Mouse (Mus musculus): Measurements from ENCODE around the gene Tfdp1. TPM values are rescaled to one million over a fixed set of nuclear protein-coding genes. Genes with fewer than 3 reads are reported as not detected.

Gene Tfdp1
- polyA plus RNA-seq, 1 experiment from 2014 or later = 169 TPM

DNA sequence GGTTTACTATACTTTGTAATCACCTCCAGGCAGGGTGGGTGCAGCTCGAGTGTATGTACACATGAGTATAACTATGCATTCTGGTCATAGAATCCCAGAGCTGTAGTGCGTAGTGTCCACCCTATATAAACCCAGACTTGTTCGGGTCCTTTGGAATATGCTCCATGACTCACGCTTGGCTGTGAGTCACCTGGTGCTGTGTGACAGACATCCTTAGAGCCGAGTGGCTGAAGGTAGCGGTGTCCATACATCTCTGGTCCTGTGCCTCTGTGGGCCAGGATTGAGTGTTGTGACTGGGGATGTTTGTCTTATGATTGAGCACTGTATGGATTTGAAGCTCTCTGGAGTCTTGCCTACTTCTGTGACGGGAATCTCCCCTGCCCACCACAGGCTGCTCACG lies 14.1 kb downstream of the Tfdp1 start:
- ATAC-seq = no peak
- CTCF ChIA-PET = interaction anchor here (1.1 kb wide), 1 partner anchor 26 kb away, joined by 3 read pairs; no protein-coding TSS in a partner anchor

DNA sequence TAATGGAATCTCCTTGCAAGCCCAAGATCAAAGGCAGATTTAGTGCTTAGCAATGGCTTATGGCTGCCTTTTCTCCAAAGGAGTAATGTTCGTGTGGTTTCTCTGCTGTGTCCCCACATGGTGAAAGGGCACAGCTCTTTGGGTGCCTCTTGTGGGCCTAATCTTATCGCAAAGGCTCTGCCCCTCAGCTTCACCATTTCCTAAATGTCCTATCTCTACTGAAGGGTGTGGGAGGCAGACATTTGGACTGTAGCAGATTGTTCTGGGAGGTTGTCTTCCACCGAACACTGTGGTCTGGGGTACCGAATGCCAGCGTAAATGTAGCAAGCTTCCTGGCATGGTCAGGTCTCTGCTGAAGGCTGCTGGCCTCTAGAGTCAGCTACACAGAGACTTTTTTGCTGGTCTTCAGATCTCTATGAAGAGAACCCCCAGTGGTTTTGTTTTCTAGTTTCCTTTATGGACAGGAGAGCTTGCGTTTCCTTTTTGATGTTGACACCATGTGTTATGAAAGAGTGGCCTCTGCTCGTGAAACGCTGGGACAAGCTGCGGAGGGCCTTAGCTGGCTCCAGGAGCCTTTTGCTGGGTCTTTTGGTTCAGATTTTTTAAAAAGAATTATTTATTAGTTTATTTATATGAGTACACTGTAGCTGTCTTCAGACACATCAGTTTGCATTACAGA lies 14.7 kb downstream of the Tfdp1 start:
- CTCF ChIA-PET = interaction anchor here (1.4 kb wide), 1 partner anchor 26 kb away, joined by 3 read pairs; no protein-coding TSS in a partner anchor
- no peaks in the 10 kb centered on the region for H3K27me3 ChIP-seq
- no peak for ATAC-seq
- DNase-seq (ENCODE audit: low read depth, low spot score) = no peak
- no peak for TF ChIP-seq CTCF (IDR thresholded peaks at IDR 0.05)
- POLR2A ChIA-PET = interaction anchor here (1.3 kb wide), 1 partner anchor 11 kb away, joined by 4 read pairs; no protein-coding TSS in a partner anchor
- in situ Hi-C loops (cut with MboI; ENCODE audit: low pct_unique_long_range_greater_than_20kb) = no loop called here

More for the DNA sequence above, 14.1 kb downstream of the Tfdp1 start:
- no peaks in the 10 kb centered on the region for H3K27me3 ChIP-seq
- DNase-seq (ENCODE audit: low read depth, low spot score) = no peak
- POLR2A ChIA-PET = no interaction called here
- TF ChIP-seq CTCF (IDR thresholded peaks at IDR 0.05) = no peak
- in situ Hi-C loops (cut with MboI; ENCODE audit: low pct_unique_long_range_greater_than_20kb) = no loop called here

DNA sequence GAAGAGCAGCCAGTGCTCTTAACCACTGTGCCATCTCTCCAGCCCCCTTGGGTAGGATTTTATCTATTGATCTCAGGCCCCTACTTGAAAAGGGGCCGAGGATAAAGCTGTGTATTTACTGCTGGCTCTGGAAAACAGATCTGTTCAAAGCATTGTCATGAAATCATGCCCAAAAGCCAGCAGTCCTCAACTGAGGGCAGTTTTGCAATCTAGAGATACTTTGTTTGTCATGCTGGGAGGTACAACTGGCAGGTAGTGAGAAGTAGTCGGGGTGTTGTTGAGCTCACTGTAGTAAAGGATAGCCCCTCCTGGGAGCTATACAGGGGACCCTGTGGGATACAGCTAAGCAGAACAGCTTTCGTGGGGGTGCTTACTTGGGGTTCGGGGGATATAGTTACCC lies 15.3 kb downstream of the Tfdp1 start:
- ChIA-PET CTCF (interaction anchor here (1.4 kb wide), 1 partner anchor 27 kb away, joined by 3 read pairs; no protein-coding TSS in a partner anchor), POLR2A (interaction anchor here (1.3 kb wide), 1 partner anchor 12 kb away, joined by 4 read pairs; no protein-coding TSS in a partner anchor)
- no peak for TF ChIP-seq CTCF (IDR thresholded peaks at IDR 0.05)
- H3K27me3 ChIP-seq = no peaks in the 10 kb centered on the region
- in situ Hi-C loops (cut with MboI; ENCODE audit: low pct_unique_long_range_greater_than_20kb) = no loop called here
- no peak for ATAC-seq
- no peak for DNase-seq (ENCODE audit: low read depth, low spot score)

DNA sequence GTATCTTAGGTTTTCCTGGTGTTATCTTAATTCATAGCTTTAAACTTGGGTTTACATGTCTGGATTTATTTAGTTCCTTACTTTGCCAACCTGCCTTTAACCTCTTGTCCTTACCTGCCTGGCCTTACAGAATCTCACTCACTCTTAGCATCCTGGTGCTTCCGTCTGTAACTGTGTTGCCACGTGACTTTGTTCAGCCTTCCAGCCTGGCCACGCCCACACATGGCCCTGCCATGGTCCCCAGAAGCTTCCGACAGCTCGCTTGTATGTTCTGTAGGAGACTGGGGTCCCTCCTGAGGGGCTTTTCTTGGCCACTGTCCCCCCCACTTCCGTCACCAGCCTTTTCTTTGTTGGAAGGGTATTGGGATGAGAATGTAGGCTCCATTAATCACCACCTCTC lies 17.7 kb downstream of the Tfdp1 start:
- no peak for ATAC-seq
- no peaks in the 10 kb centered on the region for H3K27me3 ChIP-seq
- ChIA-PET CTCF (no interaction called here), POLR2A (no interaction called here)
- DNase-seq (ENCODE audit: low read depth, low spot score) = no peak
- no peak for TF ChIP-seq CTCF (IDR thresholded peaks at IDR 0.05)
- in situ Hi-C loops (cut with MboI; ENCODE audit: low pct_unique_long_range_greater_than_20kb) = no loop called here

DNA sequence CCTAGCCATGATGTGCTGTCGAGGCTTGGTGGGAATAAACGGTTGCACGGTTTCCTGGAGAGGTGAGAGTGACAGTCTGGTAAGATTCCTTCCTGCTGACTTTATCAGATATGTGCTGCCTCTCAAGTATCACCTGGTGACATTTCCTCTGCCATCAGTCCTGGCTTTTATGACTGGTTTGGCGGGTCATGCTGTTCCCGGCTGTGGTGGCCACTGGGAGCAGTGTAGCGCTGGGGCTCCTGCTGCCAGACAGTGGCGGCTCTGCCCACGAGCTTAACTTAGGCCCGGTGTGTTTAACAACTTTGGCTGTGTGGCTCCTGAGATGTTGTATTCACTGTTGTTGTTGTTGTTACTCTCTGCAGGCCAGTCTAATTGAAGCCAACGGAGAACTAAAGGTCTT lies 18.1 kb downstream of the Tfdp1 start:
- TF ChIP-seq CTCF (IDR thresholded peaks at IDR 0.05) = no peak
- DNase-seq (ENCODE audit: low read depth, low spot score) (no peak), ATAC-seq (no peak)
- ChIA-PET CTCF (no interaction called here), POLR2A (interaction anchor here (0.5 kb wide), 1 partner anchor 681 kb away, joined by 6 read pairs; no protein-coding TSS in a partner anchor)
- no peaks in the 10 kb centered on the region for H3K27me3 ChIP-seq
- in situ Hi-C loops (cut with MboI; ENCODE audit: low pct_unique_long_range_greater_than_20kb) = no loop called here

DNA sequence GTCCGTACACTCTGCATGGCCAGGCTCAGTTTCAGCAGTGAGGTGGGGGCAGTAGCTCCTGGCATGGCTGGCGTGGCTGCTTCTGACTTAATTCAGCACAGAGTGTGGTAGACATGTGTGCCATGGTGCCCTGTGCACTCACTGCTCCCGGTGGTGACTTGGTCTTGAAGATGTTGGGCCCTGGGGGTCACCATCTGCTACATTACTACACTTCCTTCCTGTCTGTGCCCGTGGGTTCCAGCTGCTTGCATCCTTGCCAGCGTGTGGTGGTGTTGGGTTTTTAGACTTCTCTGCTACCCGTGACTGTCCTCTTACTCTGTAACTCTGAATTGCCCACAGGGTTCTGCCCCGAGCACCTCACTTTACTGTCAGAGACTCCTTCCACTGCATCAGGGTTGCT lies 21.7 kb downstream of the Tfdp1 start:
- ChIA-PET POLR2A (no interaction called here), CTCF (no interaction called here)
- no peak for DNase-seq (ENCODE audit: low read depth, low spot score)
- TF ChIP-seq CTCF (IDR thresholded peaks at IDR 0.05) = no peak
- in situ Hi-C loops (cut with MboI; ENCODE audit: low pct_unique_long_range_greater_than_20kb) = no loop called here
- ATAC-seq = no peak
- no peaks in the 10 kb centered on the region for H3K27me3 ChIP-seq

DNA sequence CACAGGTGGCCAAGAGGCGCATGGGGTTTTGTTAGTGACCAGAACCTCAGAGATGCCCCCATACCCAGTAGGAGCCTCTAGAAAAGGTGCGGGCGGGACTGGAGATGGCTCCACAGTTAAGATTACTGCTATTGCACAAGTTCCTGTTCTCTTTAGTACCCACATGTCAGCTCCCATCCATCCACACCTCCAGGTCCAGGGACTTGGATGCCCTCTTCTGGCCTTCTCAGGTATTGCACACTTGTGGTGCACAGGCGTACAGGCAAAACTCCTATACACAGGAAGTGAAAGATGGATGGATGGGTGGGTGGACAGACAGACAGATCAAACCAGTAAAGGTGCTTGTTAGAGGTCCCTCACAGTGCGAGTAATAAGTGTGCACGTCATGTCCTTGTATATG lies 23.3 kb downstream of the Tfdp1 start:
- ChIA-PET POLR2A (no interaction called here), CTCF (no interaction called here)
- no peaks in the 10 kb centered on the region for H3K27me3 ChIP-seq
- ATAC-seq = no peak
- DNase-seq (ENCODE audit: low read depth, low spot score) = no peak
- in situ Hi-C loops (cut with MboI; ENCODE audit: low pct_unique_long_range_greater_than_20kb) = no loop called here
- TF ChIP-seq CTCF (IDR thresholded peaks at IDR 0.05) = no peak

DNA sequence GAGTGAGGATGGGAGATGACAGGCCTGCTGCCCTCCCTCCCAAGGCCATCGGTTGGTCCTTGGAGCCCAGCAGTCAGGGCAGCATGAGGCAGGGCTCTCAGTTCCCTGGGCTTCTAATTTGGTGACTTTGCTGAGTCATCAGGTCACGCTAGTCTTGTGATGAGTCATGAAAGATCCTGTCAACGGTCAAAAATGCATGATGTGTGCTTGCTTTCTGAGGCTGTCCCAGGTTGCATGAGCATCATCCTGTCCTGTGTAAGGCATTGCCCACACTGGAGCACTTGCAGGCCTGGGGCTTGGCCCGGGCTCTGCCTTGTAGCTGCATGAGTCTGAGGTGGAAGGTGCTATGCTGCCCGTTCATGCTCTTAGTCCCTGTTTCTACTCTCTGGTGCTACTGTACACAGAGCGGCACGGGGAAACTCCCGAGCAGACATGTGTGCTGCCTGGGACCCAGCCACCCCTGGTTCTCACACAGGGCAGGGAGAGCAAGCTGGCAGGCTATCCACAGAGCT lies 34.7 kb downstream of the Tfdp1 start:
- no peak for TF ChIP-seq CTCF (IDR thresholded peaks at IDR 0.05)
- peak; percentile 85 for ATAC-seq
- peak; percentile 38 for DNase-seq (ENCODE audit: low read depth, low spot score)
- POLR2A ChIA-PET = interaction anchor here (0.7 kb wide), 1 partner anchor 393 kb away, joined by 3 read pairs; no protein-coding TSS in a partner anchor
- in situ Hi-C loops (cut with MboI; ENCODE audit: low pct_unique_long_range_greater_than_20kb) = no loop called here
- H3K27me3 ChIP-seq = no peaks in the 10 kb centered on the region
- CTCF ChIA-PET = no interaction called here

DNA sequence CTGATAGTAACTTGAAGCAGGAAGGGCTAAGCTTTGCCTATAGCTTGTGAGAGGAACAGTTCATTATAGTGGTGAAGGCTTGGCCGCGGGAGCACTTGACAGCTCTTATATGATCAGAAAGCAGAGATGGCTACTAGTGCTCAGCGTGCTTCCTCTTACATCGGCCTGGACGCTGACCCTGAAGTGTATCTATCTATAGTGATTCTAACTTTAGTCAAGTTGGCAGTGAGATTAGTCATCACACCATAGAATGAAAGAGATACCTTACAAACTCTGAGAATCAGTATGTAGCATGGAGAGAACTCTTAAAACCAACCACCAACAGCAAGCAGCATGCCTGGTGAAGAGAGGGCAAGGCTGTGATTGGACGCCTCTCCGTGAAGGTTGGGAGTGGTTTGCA lies 43.1 kb downstream of the Tfdp1 start:
- in situ Hi-C loops (cut with MboI; ENCODE audit: low pct_unique_long_range_greater_than_20kb) = no loop called here
- H3K27me3 ChIP-seq = no peaks in the 10 kb centered on the region
- no peak for TF ChIP-seq CTCF (IDR thresholded peaks at IDR 0.05)
- ATAC-seq = no peak
- ChIA-PET CTCF (interaction anchor here (1.2 kb wide), 1 partner anchor 14 kb away, joined by 3 read pairs; no protein-coding TSS in a partner anchor), POLR2A (no interaction called here)
- no peak for DNase-seq (ENCODE audit: low read depth, low spot score)

DNA sequence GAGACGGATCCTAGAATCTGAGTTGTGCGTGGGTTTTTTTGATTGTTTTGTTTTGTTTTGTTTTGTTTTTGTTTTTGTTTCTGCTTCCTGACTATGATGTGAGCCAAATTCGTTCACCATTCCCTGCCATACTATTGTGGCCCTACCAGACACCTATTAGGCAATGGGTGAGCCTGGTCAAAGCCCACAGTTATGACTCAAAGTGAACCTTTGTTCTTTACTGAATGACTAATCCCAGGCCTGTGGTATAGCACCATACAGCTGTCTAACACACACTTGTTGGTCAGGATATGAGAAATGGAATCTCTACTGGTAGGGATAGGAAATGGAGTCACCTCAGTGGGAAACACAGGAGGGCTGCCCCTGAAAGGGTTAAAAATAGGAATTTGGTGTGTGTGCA lies 44.0 kb downstream of the Tfdp1 start:
- DNase-seq (ENCODE audit: low read depth, low spot score) (no peak), ATAC-seq (no peak)
- ChIA-PET POLR2A (no interaction called here), CTCF (interaction anchor here (1.7 kb wide), 1 partner anchor 30 kb away, joined by 4 read pairs; no protein-coding TSS in a partner anchor)
- no peaks in the 10 kb centered on the region for H3K27me3 ChIP-seq
- in situ Hi-C loops (cut with MboI; ENCODE audit: low pct_unique_long_range_greater_than_20kb) = no loop called here
- no peak for TF ChIP-seq CTCF (IDR thresholded peaks at IDR 0.05)

DNA sequence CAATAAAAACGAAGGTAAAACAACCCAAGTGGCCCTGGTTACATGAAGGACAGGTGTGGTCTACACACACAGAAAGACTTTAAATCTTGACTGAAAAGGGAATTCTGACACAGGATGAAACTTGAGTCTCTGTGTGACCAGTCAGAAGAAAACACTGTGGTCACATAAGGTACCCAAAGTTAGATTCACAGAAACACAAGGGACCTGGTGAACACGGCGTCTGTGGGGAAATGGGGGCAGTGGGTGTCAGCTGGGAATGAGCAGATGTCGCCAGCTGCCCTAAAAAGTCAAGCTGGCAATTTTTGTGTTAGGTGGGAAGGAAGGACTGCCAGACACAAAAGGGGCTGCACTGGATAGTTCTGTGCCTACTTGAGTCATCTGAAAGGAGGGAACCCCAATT lies 44.4 kb downstream of the Tfdp1 start:
- CTCF ChIA-PET = interaction anchor here (1.7 kb wide), 1 partner anchor 29 kb away, joined by 4 read pairs; no protein-coding TSS in a partner anchor
- TF ChIP-seq CTCF (IDR thresholded peaks at IDR 0.05) = no peak
- DNase-seq (ENCODE audit: low read depth, low spot score) (no peak), ATAC-seq (no peak)
- in situ Hi-C loops (cut with MboI; ENCODE audit: low pct_unique_long_range_greater_than_20kb) = no loop called here
- no peaks in the 10 kb centered on the region for H3K27me3 ChIP-seq
- POLR2A ChIA-PET = no interaction called here

Measured in Patski (cell line).